Mouse (Mus musculus) midbrain, embryonic 16.5 days (tissue): ENCODE measurements at regions not wholly inside any gene's neighbourhood (a gene's known extent, or its start where the extent isn't known, plus 50 kb on each side); places are given as distances from the start of the nearest gene placed in this dataset.

Source experiments
- ATAC-seq: fragments of 200-750 bp; cut with Nextera tagmentation; 2 replicates; pipeline ENCODE4 v1.8.0; 2017; ENCODE audit warnings: moderate TSS enrichment
- H3K27ac ChIP-seq: fragments of 300-500 bp; sonication (generic); 2 replicates; pipeline ENCODE4 v1.5.1; 2014; ENCODE audit warnings: mild to moderate bottlenecking, low read length, mixed read lengths
- H3K27me3 ChIP-seq: fragments of 300-500 bp; sonication (generic); 2 replicates; pipeline ENCODE4 v1.6.1; 2014; ENCODE audit warnings: low read depth, low read length, mixed read lengths; ENCODE audit not compliant: control insufficient read depth, insufficient read depth
- H3K36me3 ChIP-seq: fragments of 300-500 bp; sonication (generic); 2 replicates; pipeline ENCODE4 v1.6.1; 2014; ENCODE audit warnings: mild to moderate bottlenecking, low read length, moderate library complexity, mixed read lengths; ENCODE audit not compliant: control insufficient read depth, insufficient read depth
- H3K4me1 ChIP-seq: fragments of 300-500 bp; sonication (generic); 2 replicates; pipeline ENCODE4 v1.6.1; 2014; ENCODE audit warnings: mild to moderate bottlenecking, low read length, mixed read lengths; ENCODE audit not compliant: control insufficient read depth, insufficient read depth
- H3K4me2 ChIP-seq: fragments of 300-500 bp; sonication (generic); 2 replicates; pipeline ENCODE4 v1.6.1; 2014; ENCODE audit warnings: mild to moderate bottlenecking, low read length, mixed read lengths
- H3K4me3 ChIP-seq: fragments of 300-500 bp; sonication (generic); 2 replicates; pipeline ENCODE4 v1.5.1; 2014; ENCODE audit warnings: low read depth, mild to moderate bottlenecking, low read length, moderate library complexity, mixed read lengths
- H3K9ac ChIP-seq: fragments of 300-500 bp; sonication (generic); 2 replicates; pipeline ENCODE4 v1.6.1; 2014; ENCODE audit warnings: low read depth, low read length, mixed read lengths
- H3K9me3 ChIP-seq: fragments of 300-500 bp; sonication (generic); replicated peaks from 2 replicates; pipeline ENCODE4 v1.6.1; 2014; ENCODE audit warnings: mild to moderate bottlenecking, low read length, mixed read lengths; ENCODE audit not compliant: control insufficient read depth, poor library complexity, severe bottlenecking
- WGBS: fragments of 180-500 bp; shearing (Covaris S2); extraction: QIAGEN DNeasy Blood & Tissue Kit; methylation state at CpG from one replicate; pipeline ENCODE4 v1.1.7; 2014; 5-methylcytosine and 5-hydroxymethylcytosine counted together

DNA sequence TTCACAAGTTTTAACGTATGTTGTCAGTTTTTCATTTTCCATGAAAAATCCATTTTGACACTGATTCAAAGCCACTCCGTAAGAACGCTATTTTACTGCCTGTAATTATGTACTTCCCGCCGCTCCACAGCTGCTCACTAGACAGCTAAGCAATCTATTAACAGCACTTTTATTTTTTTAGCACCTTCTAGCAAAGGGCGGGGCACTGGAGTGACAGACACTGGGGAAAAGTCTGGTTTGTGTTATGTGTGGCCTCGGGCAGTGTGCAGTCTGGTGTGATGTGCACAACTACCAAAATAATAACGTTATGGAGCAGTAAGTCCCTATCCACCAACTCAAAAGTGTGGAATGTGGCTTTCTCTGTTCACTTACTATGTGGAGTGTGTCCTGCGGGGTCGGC, 223.0 kb downstream of the Lrig3 start:
- no peak overlapping the region for H3K9ac ChIP-seq
- no peak overlapping the region for H3K4me2 ChIP-seq
- 78% methylated on average over 10 of the region's 10 CpGs for WGBS
- no peaks in the 10 kb centered on the region for H3K27me3 ChIP-seq
- no peak overlapping the region for H3K4me3 ChIP-seq
- no peak overlapping the region for H3K27ac ChIP-seq
- ATAC-seq: no peak
- no peaks in the 10 kb centered on the region for H3K4me1 ChIP-seq
- H3K36me3 ChIP-seq: no peaks in the 10 kb centered on the region
- H3K9me3 ChIP-seq: 0 out of 2 replicates have a peak, but pooled peaks cover 3% of the 10 kb centered on the region
